Mouse (Mus musculus) kidney, adult 2 months (tissue): ENCODE data around the gene Tmem151b. TPM values are rescaled to one million over a fixed set of nuclear protein-coding genes. Genes with fewer than 3 reads are reported as not detected.

ENCODE experiments used
- DNase-seq: peaks from one replicate; pipeline ENCODE4 v3.0.0; 2021
- H3K27ac ChIP-seq: fragments of 200-500 bp; 2 replicates; pipeline ENCODE4 v1.5.1; 2012; ENCODE audit warnings: low read depth, low read length, control low read depth, inconsistent platforms; ENCODE audit not compliant: insufficient read depth
- H3K27me3 ChIP-seq: fragments of 200-500 bp; replicated peaks from 2 replicates; pipeline ENCODE4 v1.6.1; 2012; ENCODE audit warnings: mild to moderate bottlenecking, moderate library complexity, low read length, inconsistent platforms; ENCODE audit not compliant: control insufficient read depth, insufficient read depth
- H3K36me3 ChIP-seq: fragments of 200-500 bp; 2 replicates; pipeline ENCODE4 v1.6.1; 2012; ENCODE audit warnings: mild to moderate bottlenecking, moderate library complexity, low read length, inconsistent platforms; ENCODE audit not compliant: control insufficient read depth, insufficient read depth
- H3K4me1 ChIP-seq: fragments of 200-500 bp; 2 replicates; pipeline ENCODE4 v1.6.1; 2011; ENCODE audit warnings: low read length; ENCODE audit not compliant: control insufficient read depth, insufficient read depth
- H3K4me3 ChIP-seq: fragments of 200-500 bp; 2 replicates; pipeline ENCODE4 v1.5.1; 2011; ENCODE audit warnings: mild to moderate bottlenecking, low read depth, low read length, control low read depth; ENCODE audit not compliant: insufficient read depth
- CTCF ChIP-seq: fragments of 200-500 bp; conservative IDR thresholded peaks from 2 replicates; pipeline ENCODE4 v1.5.1; 2011; ENCODE audit warnings: low read depth, mild to moderate bottlenecking, control low read depth, low read length, moderate library complexity, mixed read lengths; ENCODE audit not compliant: insufficient read depth, insufficient read length
- POLR2A ChIP-seq: fragments of 200-500 bp; IDR thresholded peaks from one replicate; pipeline ENCODE4 v1.6.1; 2011; ENCODE audit warnings: low read depth, low read length, control low read depth
- WGBS: fragments of 180-500 bp; shearing (Covaris S2); methylation state at CpG from one replicate; pipeline ENCODE4 v1.1.7; 2018; 5-methylcytosine and 5-hydroxymethylcytosine counted together
- polyA plus RNA-seq: library from polyadenylated mRNA; depleted of rRNA; stranded (reverse); fragments of >200 nt; gene quantifications from 2 replicates; pipeline ENCODE4 v1.2.3, GENCODE M21; 2012

The Tmem151b gene
- polyA plus RNA-seq, 1 experiment: 2.1 TPM

GRCm38 (mm10) chr17:45515806-45516205 is 33.7 kb downstream of the Tmem151b start:
- 86% methylated on average over 10 of the region's 10 CpGs for WGBS
- Histone ChIP-seq H3K4me3 (no peak overlapping the region), H3K27ac (no peak overlapping the region), H3K36me3 (no peaks in the 10 kb centered on the region), H3K4me1 (no peaks in the 10 kb centered on the region), H3K27me3 (no peaks in the 10 kb centered on the region)
- DNase-seq: no peak
- no peak for TF ChIP-seq POLR2A
- no peak for TF ChIP-seq CTCF

GRCm38 (mm10) chr17:45515204-45515726 is 34.2 kb downstream of the Tmem151b start:
- Histone ChIP-seq H3K4me3 (no peak overlapping the region), H3K4me1 (no peaks in the 10 kb centered on the region), H3K27ac (no peak overlapping the region), H3K27me3 (no peaks in the 10 kb centered on the region), H3K36me3 (no peaks in the 10 kb centered on the region)
- TF ChIP-seq CTCF (no peak), POLR2A (no peak)
- DNase-seq: no peak
- 72% methylated on average over 15 of the region's 15 CpGs for WGBS

GRCm38 (mm10) chr17:45511757-45512156 is 37.7 kb downstream of the Tmem151b start:
- Histone ChIP-seq H3K36me3 (no peaks in the 10 kb centered on the region), H3K4me1 (peaks cover 3% of the 10 kb centered on the region; the same call in 1 of the 2 replicates), H3K27me3 (no peaks in the 10 kb centered on the region), H3K4me3 (no peak overlapping the region), H3K27ac (no peak overlapping the region)
- WGBS: 90% methylated on average over 4 of the region's 4 CpGs
- DNase-seq: no peak
- TF ChIP-seq POLR2A: no peak
- no peak for TF ChIP-seq CTCF

GRCm38 (mm10) chr17:45510871-45511270 is 38.6 kb downstream of the Tmem151b start:
- WGBS: 94% methylated on average over 4 of the region's 4 CpGs
- Histone ChIP-seq H3K4me3 (no peak overlapping the region), H3K27me3 (no peaks in the 10 kb centered on the region), H3K27ac (no peak overlapping the region), H3K4me1 (peaks cover 3% of the 10 kb centered on the region; the same call in 1 of the 2 replicates), H3K36me3 (no peaks in the 10 kb centered on the region)
- DNase-seq: no peak
- TF ChIP-seq CTCF (no peak), POLR2A (no peak)

GRCm38 (mm10) chr17:45506700-45507189 is 42.7 kb downstream of the Tmem151b start, which contains the start of gene Aars2:
Aars2 (plus strand) TSS chr17:45506841.
- Histone ChIP-seq H3K27me3 (no peaks in the 10 kb centered on the region), H3K4me3 (peak within 1 kb of the TSS; percentile 85), H3K4me1 (peaks cover 3% of the 10 kb centered on the region; the same call in 1 of the 2 replicates), H3K27ac (peak within 1 kb of the TSS; percentile 88), H3K36me3 (no peaks in the 10 kb centered on the region)
- TF ChIP-seq CTCF: peak; percentile 67
- TF ChIP-seq POLR2A: no peak
- WGBS: under 1% methylated on average over 42 of the region's 42 CpGs
- DNase-seq: peak; percentile 97

- whole genome bisulfite sequencing: 69% methylated on average over 6 of the region's 6 CpGs
- Histone ChIP-seq H3K4me3 (no peak overlapping the region), H3K27me3 (no peaks in the 10 kb centered on the region), H3K27ac (no peak overlapping the region), H3K36me3 (no peaks in the 10 kb centered on the region), H3K4me1 (peaks cover 3% of the 10 kb centered on the region; the same call in 1 of the 2 replicates)
- DNase-seq: no peak
- TF ChIP-seq POLR2A: no peak
- TF ChIP-seq CTCF: no peak
Measured at GRCm38 (mm10) chr17:45505941-45506465, 43.5 kb downstream of the Tmem151b start.

- peaks cover 3% of the 10 kb centered on the region; the same call in 1 of the 2 replicates for H3K4me1 ChIP-seq
- H3K36me3 ChIP-seq: no peaks in the 10 kb centered on the region
- no peak overlapping the region for H3K27ac ChIP-seq
- no peaks in the 10 kb centered on the region for H3K27me3 ChIP-seq
- no peak overlapping the region for H3K4me3 ChIP-seq
- TF ChIP-seq CTCF (no peak), POLR2A (no peak)
- DNase-seq: no peak
- 47% methylated on average over 5 of the region's 5 CpGs for WGBS
Measured at GRCm38 (mm10) chr17:45503301-45503973, 46.0 kb downstream of the Tmem151b start.

- H3K36me3 ChIP-seq: no peaks in the 10 kb centered on the region
- 42% methylated on average over 4 of the region's 4 CpGs for WGBS
- DNase-seq: no peak
- peaks cover under 1% of the 10 kb centered on the region; the same call in 1 of the 2 replicates for H3K4me1 ChIP-seq
- no peak overlapping the region for H3K4me3 ChIP-seq
- no peak overlapping the region for H3K27ac ChIP-seq
- no peaks in the 10 kb centered on the region for H3K27me3 ChIP-seq
- no peak for TF ChIP-seq CTCF
- TF ChIP-seq POLR2A: no peak
Measured at GRCm38 (mm10) chr17:45502324-45502723, 47.2 kb downstream of the Tmem151b start.
